Mouse (Mus musculus): ENCODE results near the gene Fdps.

Gene Fdps

DNA sequence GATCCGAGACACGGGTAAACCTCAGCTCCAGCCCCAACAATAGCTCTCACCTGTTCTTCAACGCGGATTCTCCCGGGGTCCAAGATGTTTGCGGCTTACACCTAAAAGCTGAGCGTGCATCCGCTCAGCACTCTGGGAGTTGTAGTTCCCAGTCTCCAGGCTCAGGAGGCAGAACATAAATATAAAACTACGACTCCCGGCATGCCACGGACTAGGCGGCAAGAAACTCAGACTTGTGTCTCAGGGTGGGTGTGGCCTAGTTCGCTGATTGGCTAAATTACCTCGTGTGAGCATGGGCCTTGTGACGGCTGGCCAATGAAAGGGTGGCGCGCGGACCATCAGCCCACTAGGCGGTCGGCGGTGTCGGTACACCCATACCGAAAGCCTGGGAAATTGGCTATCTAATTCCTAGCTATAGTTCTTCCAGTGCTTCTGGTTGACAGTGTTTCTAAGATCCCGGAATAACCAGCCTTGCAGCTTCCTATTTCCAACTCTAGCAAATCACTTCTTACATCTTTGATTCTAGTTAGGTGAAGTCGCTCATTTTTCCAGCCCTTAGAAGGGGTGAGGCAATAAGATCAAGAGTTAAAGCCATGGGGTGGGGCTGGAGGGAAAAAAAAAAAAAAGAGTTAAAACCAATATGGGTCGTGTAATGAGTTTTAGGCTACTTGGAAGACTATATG is at the start of gene Fdps:
Gene Fdps (minus strand): TSS at position 148 of the 683 bp plus-strand sequence.
- peak; percentile 96 for DNase-seq

DNA sequence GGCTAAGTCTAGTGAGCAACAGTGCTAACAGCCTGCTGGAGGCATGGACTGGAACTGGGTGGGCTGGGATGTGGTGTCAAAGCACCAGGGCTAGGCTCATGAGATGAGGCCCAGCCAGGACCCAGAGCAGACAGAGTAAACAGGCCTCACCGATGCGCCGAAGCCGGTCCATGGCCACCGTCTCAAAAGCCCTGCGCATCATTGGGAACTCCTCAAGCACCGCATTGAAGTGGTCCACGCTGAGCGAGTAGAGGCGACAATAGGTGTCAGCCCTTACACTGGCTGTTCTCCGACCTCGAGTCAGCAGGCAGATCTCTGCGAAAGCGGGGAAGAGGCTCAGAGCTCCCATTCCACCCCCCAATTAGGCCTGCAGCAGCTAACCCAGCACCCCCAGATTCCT is 46.8 kb upstream of the Fdps start:
- no peak for DNase-seq

DNA sequence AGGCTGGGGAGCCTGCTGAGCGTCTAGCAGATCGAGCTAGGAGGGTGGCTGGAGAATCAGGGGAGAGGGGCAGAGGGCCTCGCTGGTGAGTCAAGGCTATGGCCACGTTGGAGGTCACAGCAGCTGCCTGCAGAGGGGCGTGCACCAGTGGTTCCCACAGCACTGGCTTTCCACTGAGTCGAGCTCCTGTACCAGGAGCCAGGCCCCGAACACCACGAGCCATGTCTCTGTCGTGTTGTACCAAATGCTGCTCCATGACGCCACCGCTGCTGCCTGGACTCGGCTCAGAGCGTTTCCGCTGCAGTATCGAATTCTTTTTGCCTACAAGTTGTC is 46.2 kb upstream of the Fdps start:
- DNase-seq = no peak

DNA sequence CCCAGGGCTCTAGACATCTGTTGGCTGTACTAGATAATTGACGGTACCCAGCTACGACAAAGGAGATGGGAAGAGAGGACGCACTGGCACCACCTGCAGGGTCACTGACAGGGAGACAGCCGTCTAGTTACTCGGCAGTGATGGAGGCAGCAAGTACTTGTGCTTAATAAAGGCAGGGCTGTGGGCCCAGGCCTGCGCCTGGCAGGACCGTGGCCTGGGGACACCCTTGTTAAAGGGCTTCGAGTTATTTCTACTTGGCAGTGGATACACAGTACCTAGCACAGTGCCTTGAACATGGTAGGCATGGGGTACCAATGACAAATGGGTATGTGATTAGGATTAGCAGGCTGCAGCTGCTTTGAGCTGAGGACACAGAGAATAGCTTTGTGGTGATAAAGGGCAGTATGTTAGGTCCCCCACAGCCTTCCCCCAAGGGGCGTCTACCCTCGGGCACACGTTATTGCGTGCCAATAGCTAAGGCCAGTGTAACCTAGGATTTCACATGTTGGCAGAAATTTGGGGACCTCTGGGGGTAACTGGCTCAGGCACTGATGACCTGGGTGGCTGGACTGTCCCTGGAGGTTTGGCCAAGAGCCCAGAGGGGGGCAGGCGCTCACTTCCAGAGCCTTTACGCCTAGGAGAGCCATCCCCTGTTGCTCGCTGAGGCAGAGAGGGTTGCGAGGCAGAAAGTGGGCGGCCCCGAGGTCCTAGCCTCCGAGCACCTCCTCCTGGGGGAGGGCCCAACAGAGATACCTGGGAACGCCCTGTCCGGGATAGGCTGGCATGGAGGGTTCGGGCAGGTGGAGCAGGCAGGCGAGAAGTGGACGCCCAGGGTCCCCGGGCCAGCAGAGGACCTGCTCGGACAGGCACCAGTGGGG is 45.6 kb upstream of the Fdps start:
- no peak for DNase-seq

DNA sequence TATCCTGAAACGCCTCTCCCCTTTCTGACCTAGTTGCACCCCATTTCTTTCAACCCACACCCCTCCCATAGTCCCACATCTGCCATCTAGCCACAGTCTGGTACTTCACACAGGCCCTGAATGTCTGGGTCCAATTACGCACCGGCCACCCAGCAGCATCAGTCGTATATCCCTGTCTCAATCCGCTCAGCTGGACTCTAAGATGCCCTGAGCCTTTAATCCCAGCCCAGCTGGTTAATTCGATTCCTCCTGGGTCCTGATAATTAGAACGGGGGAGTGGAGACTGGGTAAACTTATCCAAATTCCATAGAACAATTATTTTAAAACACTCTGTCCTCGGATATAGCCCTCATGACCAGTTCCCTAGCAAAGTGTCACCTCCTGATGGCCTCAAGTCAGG is 43.8 kb upstream of the Fdps start:
- no peak for DNase-seq

DNA sequence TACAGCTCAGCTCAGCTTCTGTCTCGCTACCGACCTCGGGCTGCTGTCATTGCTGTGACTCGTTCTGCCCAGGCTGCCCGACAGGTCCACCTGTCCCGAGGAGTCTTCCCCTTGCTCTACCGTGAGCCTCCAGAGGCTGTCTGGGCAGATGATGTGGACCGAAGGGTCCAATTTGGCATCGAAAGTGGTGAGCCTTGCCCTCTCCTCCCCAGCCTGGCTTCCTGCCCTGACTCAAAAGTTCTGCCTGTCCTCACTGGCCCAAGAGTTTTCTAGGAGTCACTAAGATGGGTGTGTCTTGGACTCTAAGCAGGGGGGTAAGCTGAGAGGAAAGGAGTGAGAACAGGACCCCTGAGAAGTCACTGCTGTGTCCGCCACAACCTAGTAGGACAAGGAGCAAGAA is 43.1 kb upstream of the Fdps start:
- DNase-seq = no peak

DNA sequence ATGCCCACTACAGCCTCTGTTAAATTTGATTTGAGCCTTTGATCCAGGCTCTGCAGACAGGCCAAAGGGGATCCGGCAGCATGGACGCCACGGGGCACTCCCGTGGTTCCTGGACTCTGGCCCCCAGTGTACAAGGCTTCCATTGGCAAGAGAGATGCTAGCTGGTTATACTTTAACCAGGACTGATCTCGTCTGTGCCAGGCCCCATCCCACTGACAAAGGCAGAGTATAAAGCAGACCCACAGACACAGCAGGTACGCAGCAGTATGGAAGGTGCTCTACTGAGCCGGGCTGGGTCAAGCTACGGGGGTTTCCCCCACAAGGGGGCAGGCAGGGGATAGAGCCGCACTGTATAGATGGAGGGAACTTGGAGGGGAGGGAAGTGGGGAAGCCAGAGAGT is 34.6 kb upstream of the Fdps start:
- DNase-seq = peak; percentile 69

DNA sequence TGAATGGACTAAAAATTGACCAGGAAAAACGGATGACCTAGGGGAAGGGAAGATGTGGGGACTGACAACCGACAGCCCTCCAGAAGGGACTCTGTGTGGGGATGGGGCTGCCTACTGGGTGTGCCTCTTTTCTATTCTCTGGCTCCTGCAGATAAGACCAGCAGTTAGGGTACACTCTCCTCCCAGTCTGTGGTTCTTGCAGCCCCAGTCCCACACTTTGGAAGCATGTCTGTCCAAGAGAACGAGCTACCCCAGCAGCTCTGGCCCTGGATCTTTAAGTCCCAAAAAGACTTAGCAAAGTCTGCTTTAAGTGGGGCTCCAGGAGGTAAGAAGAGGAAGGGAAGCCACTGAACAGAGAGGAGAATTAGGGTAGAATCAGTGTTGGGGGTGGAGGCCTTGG is 34.2 kb upstream of the Fdps start, which contains the start of gene Pklr:
Gene Pklr (plus strand): TSS at position 185 of the 400 bp plus-strand sequence.
- DNase-seq = no peak

DNA sequence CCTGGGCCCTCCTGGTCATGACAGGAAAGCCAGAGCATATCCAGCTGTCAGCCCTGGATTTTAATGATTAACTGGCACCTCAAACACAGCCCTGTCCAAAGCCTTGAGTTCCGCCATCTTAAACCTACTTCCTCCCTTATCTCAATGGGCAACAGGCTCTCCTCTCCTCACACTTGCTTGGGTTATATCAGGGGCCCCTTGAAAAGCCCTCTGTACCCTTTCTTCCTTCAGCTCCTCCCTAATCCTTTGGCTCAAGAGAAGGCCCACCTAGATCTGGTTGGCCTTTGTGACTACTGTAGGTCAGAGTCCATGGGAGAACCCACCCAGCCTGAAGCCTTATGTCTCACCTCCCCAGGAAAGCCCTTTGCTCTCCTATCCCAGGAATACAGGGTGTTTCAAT is 32.0 kb upstream of the Fdps start:
- no peak for DNase-seq

DNA sequence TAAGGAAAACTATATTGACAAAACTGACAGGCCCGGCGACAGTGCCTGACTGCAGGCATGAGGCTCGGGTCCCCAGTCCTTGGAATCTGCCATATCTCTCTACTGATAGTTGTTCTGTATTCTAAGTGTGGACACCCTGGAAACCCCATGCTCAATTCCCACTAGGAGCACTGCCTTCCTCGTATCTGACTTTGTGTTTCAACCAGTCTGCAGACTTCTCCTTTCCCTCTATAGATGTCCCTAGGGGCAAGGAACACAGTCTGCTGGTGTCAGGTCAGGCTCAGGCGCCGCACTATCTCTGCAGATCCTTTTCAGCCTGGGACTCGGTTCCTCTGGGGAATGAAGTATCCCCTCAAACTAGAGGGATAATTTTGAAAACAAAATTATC is 31.3 kb upstream of the Fdps start:
- no peak for DNase-seq

DNA sequence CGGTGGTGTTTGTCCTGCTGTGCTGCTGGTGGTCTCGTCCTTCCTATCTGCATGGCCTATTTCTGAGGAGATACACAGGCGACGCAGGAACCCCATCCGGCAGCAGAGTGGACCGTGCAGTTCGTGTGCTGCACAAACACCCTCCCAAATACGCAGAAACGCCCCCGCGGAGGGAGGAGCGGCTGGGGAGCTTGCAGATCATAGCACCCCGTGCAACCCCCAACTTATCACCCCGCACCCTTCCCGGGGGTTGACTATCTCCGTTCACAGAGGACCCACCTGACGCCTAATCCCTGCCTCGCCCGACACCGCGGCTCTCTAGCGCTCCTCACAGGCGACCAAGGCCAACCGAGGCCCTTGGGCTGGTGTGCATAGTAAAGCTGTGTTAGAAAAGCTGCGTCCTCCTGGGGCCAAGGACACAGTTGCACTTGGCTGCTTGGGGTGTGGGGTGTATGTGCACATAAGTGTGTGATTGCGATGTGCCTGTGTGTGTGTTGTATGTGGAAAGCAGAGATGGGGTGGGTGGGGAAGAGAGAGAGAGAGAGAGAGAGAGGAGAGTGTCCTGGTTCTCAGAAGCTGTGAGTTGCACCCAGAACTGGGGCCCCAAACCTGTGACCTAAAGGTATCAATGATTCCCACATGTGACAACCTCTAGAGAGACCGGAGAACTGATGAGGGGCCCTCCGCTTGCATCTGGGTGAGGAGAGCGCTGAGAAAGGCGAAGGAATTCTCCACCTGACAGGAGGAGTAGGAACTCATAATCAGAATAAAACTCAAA is 30.7 kb upstream of the Fdps start:
- peak; percentile 15 for DNase-seq

DNA sequence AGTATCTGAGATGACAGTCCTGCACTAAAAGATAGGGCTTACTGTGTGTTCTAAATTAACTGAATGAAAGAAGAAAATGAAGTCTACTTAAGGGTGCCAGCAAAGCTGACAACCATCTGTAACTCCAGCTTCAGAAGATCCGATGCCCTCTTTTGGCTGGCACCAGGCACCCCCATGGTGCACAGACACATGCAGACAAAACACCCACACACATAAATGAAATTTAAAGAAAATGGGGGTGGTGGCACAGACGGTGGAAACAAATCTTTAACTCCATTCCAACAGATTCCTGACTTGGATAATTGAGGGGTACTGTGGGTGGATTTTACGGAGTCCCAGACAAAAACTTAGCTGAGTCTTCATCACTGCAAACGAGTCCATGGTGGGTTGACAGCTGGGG is 30.1 kb upstream of the Fdps start:
- no peak for DNase-seq

DNA sequence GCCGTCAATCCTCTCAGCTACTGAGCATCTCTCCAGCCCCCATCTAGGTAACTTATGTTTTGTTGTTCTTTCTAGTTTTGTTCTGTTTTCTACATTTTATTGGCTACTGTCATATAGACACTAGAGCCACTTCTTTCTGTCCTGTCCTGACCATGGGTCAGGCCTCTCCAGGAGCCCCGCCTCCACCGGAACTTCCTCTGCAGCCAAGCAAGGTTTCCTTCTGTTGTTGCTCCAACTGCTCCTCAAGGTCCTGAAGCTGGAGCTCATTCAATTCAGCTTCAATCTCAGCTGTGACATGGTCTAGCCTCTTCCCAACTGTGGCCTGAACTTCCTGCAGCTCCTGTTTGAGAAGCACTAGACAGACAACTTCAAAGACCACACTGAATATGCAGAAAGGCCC is 28.1 kb upstream of the Fdps start:
- no peak for DNase-seq

DNA sequence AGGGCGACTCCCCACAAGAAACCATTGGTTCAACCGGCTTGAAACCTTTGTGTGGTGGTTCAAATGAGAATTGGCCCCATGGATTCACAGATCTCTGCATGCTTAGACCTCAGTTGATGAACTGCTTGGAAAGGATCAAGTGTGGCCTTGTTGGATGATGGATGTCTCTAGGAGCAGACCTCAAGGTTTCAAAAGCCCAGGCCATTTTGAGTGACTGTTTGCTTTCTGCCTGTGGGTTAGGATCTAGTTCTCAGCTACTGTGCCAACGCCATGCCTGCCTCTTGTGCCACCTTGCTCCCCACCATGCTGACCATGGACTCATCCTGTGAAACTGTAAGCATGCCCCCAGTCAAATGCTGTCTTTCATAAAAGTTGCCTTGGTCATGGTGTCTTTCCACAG is 24.2 kb upstream of the Fdps start:
- DNase-seq = no peak

DNA sequence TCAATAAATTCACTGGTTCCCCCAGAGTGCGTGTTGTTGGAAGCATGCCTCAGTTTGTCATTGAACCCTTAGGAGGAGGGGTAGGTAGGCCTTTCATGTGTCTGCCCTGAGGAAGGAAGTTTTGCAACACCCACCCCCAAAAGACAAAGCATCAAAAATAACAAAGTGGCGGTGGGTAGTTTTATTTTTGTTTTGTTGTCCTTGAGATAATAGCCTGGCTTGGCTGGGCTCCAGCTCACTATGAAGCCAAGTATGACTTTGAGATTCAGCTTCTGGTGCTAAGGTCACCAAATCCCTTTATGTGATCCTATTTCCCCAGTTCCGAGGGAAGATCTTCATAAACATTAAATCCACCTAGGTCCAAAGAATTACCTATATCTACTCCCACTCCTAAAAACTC is 22.5 kb upstream of the Fdps start:
- no peak for DNase-seq

DNA sequence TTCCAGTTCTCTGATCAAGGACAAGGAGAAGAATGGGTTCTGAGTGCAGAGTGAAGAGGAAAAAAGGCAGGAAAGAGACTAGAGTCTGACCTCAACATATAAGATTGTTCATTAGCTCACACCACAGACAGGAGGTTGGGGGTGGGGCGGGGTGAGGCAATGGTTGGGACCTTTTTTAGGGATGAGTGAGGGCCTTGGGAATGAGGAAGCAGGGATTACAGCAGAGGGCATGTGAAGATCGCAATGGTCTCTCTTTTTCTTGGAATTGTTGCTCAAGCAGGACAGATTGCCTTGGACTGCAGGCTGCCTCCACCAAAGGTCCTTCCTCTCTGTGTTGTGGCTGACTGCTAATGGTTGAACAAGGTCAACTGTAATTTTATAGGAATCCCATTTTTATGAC is 21.6 kb upstream of the Fdps start:
- DNase-seq = no peak

DNA sequence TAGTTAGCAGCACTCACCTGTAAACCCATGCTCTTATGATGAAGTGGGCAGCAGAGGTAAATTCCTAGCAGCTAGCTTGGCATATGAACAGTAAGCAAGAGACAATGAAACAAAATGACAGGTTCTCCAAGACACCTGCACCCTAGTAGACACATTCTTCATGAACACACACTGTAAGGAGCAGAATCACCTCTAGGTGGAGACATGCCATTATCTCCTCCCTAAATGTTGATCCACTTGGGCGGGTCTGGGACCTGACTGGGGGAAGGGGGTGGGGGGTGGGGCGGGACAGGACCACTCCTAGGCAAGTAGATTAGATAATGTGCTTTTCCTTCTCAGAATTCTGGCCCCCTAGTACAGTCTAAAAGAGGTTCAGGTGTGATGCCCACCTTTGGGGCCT is 13.8 kb upstream of the Fdps start:
- peak; percentile 53 for DNase-seq

DNA sequence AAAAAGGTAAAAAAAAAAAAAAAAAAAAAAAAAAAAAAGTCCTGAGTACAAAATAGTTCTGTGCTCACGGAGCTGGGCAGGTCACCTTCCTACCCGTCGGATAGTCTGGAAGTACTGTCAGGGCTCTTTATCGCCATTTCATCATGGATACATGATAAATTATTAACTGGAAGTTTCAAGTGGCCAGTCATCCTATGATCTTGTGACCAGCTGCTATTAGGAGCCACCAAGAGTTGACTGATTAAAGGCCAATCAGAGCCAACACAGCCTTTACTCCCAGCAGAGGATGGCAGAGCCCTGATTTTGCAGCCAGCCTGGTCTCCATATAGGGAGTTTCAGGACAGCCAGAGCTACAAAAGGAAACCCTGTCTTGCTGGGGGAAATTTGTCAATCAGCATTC is 11.3 kb upstream of the Fdps start:
- DNase-seq = no peak

DNA sequence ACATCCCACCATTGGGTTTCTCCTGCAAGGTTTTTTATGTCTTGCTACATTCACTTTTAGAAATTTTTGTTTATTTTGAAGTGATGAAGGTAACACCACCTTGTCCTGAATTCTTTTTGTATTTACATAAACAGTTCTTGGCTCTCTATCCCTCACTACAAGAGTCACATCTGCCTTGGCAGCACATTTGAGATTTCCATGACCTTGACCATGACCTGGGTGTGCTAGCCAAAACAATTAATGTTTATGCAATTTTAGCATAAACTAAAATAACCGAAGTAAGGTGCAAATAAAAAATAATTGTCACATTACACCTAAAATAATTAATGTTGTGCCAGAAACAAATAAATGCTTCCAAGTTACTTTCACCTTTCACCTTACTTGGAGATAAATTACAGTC is 6.4 kb upstream of the Fdps start:
- no peak for DNase-seq

DNA sequence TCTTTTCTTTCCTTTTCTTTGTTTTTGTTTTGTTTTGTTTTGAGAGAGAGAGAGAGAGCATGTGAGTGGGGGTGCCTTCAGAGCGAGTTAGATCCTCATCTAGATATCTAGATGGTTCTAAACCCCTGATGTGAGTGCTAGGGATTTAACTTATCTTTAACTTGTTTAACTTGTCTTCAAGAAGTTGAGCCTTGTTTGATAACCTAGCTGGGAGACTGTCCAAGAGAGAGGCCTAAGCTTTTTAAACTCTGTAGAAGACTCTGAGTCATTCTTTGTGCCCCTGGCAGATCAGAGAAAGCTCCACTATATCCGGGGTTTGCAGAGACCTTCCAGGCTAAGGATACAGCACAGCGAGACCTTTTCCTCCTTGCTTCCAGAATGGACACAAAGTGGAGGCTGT is 5.8 kb upstream of the Fdps start:
- no peak for DNase-seq

DNA sequence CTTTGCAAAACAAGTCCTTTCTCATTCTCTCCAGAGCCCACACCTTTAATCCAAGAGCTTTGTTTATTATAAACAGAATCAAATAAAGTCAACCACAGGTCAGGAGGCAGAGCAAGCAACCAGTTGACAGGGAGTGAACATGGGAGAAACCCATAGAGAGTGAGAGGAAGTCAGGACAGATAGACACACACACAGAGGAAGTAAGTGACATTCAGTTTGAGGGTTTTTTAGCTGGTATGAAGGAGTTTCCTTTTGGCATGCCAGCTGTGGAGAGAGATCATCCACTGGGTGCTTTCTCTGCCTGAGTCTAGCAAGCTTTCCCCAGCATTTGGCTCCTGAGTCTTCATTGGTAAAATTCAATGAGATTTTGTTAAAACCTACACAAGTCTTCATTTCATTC is 5.1 kb upstream of the Fdps start:
- no peak for DNase-seq

DNA sequence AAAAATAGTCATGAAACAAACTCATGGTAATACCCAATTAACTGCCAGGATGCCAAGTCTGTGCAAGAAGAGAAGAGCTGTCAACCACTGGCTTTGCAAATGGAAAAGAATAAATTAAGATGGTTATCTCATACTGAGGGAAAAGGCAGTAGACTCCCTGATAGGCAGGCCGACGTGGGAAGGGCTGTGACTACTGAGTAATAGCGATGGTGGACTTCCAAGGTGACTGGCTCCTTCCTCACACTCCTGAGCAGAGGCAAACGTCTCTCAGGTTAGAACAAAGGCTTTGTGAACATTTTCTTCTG is 1.5 kb upstream of the Fdps start:
- no peak for DNase-seq

DNA sequence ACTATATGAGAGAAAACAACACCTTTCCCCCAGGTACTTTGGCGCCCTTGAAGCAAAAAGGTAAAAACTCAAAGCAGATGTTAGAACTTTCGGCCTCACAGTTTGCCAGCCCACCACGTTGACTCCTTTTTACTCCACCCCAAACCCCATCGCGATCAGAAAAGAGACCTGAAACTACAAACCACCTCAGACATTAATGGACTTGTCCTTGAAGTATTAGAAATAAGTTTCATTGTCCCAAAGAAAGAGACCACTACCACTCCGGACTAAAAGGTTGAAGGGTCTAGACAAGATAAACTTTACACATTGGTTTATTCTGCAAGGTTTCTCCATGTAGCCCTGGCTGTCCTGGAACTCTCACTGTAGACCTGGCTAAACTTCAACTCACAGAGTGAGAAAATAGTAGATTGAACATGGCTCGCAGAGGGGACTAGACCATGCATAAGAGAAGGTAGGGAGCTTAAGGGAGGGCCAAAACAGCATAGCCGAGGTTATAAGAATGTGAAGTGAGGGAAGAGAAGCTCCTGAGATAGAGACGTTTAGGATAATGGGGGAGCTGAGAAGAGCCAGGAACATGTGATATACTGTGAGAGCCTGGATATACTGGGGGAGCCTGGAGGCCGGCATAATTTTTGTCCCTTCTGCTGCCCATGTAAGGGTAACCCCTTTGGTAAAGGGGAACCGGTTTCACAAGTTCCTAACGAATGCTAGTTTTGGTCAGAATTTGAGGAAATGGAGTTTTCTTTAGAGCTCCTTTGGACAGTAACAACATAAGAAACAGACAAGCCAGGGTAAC is 934 bp upstream of the Fdps start:
- no peak for DNase-seq

Measured in thymus, postnatal 14 days (tissue).